Mouse (Mus musculus) testis, adult 2 months (tissue): ENCODE data around the gene Negr1.

ENCODE experiments used
- CTCF ChIP-seq: fragments of 200-500 bp; IDR thresholded peaks from 2 replicates; pipeline ENCODE4 v1.5.1; 2012; ENCODE audit warnings: low read depth, mild to moderate bottlenecking, inconsistent platforms, low read length, moderate library complexity; ENCODE audit not compliant: control insufficient read depth, insufficient read depth, insufficient replicate concordance
- POLR2A ChIP-seq: fragments of 200-500 bp; IDR thresholded peaks from 2 replicates; pipeline ENCODE4 v1.6.1; 2012; ENCODE audit warnings: low read depth, mild to moderate bottlenecking, inconsistent platforms, low read length, moderate library complexity; ENCODE audit not compliant: control insufficient read depth

DNA sequence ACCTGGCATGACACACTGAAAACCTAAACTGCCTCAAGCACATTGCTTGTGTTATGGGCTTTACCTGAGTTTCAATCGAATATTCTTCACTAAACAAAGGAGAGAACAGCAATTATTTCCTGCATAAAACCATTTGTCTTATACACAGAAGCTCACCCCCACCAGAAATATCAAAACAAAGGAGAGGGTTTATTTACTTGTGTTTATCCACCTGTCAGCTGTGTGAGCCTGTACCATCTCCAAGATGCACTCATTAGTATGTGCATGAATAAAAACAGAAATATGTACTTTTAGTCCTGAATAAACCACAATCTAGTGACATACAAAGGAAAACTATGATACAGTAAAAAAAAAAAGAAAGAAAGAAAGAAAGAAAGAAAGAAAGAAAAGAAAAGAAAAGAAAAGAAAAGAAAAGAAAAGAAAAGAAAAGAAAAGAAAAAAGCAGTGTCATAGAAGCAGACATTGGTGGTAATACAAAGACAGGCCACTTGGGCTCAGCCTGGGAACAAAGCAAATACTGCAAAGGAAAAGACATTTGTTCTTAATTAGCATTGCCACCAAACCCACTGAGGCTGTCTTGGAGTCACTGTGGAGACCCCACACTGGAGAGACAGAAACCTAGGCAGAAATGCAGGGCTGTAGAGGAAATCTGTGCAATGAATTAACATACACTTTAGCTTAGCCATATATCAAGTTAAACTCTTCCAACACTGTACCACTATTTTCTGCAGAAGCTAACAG lies 193.4 kb downstream of the Negr1 start:
- no peak for TF ChIP-seq POLR2A
- TF ChIP-seq CTCF: no peak
